Mouse (Mus musculus) neural tube, embryonic 15.5 days (tissue): ENCODE measurements around the gene Dmxl2. TPM values are rescaled to one million over a fixed set of nuclear protein-coding genes. Genes with fewer than 3 reads are reported as not detected.
A peak's percentile ranks its signal among the peaks of the same experiment; 100 is the strongest.

ENCODE experiments used
- ATAC-seq: fragments of 200-750 bp; cut with Nextera tagmentation; 2 replicates; pipeline ENCODE4 v1.8.0; 2017; ENCODE audit warnings: mild to moderate bottlenecking, moderate TSS enrichment, moderate library complexity; ENCODE audit not compliant: low FRiP score
- H3K27ac ChIP-seq: fragments of 300-500 bp; sonication (generic); replicated peaks from 2 replicates; pipeline ENCODE4 v1.5.1; 2015; ENCODE audit warnings: mild to moderate bottlenecking, inconsistent platforms
- H3K27me3 ChIP-seq: fragments of 300-500 bp; sonication (generic); replicated peaks from 2 replicates; pipeline ENCODE4 v1.6.1; 2015; ENCODE audit warnings: inconsistent platforms
- H3K36me3 ChIP-seq: fragments of 300-500 bp; sonication (generic); 2 replicates; pipeline ENCODE4 v1.6.1; 2015; ENCODE audit warnings: inconsistent platforms
- H3K4me1 ChIP-seq: fragments of 300-500 bp; sonication (generic); 2 replicates; pipeline ENCODE4 v1.6.1; 2015; ENCODE audit warnings: inconsistent platforms
- H3K4me2 ChIP-seq: fragments of 300-500 bp; sonication (generic); 2 replicates; pipeline ENCODE4 v1.6.1; 2015; ENCODE audit warnings: inconsistent platforms, mild to moderate bottlenecking, moderate library complexity
- H3K4me3 ChIP-seq: fragments of 300-500 bp; sonication (generic); replicated peaks from 2 replicates; pipeline ENCODE4 v1.5.1; 2015; ENCODE audit warnings: mild to moderate bottlenecking, inconsistent platforms
- H3K9ac ChIP-seq: fragments of 300-500 bp; sonication (generic); replicated peaks from 2 replicates; pipeline ENCODE4 v1.6.1; 2015; ENCODE audit warnings: mild to moderate bottlenecking, inconsistent platforms
- H3K9me3 ChIP-seq: fragments of 300-500 bp; sonication (generic); replicated peaks from 2 replicates; pipeline ENCODE4 v1.6.1; 2016; ENCODE audit warnings: inconsistent platforms
- WGBS: fragments of 180-500 bp; shearing (Covaris S2); methylation state at CpG from one replicate; pipeline ENCODE4 v1.1.7; 2015; ENCODE audit warnings: mixed read lengths; 5-methylcytosine and 5-hydroxymethylcytosine counted together
- polyA plus RNA-seq: library from polyadenylated mRNA; unstranded; fragments of >200 nt; fragmentation: Nextera tagmentation; extraction: Ambion mirVana; gene quantifications from 2 replicates; pipeline ENCODE4 v1.2.1, GENCODE M21; 2015

The Dmxl2 gene
- polyA plus RNA-seq, 1 experiment from 2014 or later: 60.5 TPM

DNA sequence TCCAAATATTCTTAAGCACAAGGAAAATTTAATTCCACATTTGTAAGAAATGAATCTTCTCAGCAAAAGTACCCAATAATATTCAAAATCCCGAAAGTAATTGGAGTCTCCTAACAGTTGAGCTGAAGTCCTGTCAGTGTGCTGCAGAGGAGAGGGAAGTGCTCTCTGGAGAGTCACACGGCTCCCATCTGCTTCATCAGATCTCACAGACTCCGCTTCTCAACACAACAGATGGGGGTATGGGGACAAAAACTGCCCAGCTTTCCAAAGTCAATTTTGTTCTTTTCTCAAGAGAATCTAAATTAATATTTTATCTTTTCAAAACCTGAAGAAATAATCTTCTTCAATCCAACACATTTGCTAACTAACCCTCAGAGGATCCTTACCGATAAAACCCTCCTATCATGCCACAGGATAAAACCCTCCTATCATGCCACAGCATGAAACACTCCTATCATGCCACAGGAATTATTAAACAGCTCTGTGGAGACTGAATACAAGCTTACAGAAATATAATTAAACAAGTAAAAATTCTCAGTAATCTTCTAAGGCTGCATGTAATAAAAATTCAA is 37.9 kb downstream of the Dmxl2 start:
- no peaks in the 10 kb centered on the region for H3K27me3 ChIP-seq
- no peak overlapping the region for H3K4me2 ChIP-seq
- H3K36me3 ChIP-seq: peaks cover 15% of the 10 kb centered on the region
- no peaks in the 10 kb centered on the region for H3K4me1 ChIP-seq
- H3K4me3 ChIP-seq: no peak overlapping the region
- no peaks in the 10 kb centered on the region for H3K9me3 ChIP-seq
- ATAC-seq: no peak
- H3K27ac ChIP-seq: 0 out of 2 replicates have a peak overlapping the region, but pooled peaks have one; percentile 39
- no peak overlapping the region for H3K9ac ChIP-seq
- 43% methylated on average over 4 of the region's 4 CpGs for WGBS

GRCm38 (mm10) chr9:54439015-54439414 is 62.4 kb downstream of the Dmxl2 start:
- ATAC-seq: no peak
- peaks cover 4% of the 10 kb centered on the region; the same call in 1 of the 2 replicates for H3K36me3 ChIP-seq
- H3K4me1 ChIP-seq: no peaks in the 10 kb centered on the region
- H3K27ac ChIP-seq: no peak overlapping the region
- H3K4me2 ChIP-seq: no peak overlapping the region
- H3K4me3 ChIP-seq: no peak overlapping the region
- 88% methylated on average over 6 of the region's 6 CpGs for WGBS
- H3K9me3 ChIP-seq: no peaks in the 10 kb centered on the region
- H3K27me3 ChIP-seq: no peaks in the 10 kb centered on the region
- no peak overlapping the region for H3K9ac ChIP-seq

- no peak overlapping the region for H3K9ac ChIP-seq
- H3K36me3 ChIP-seq: peaks cover 4% of the 10 kb centered on the region; the same call in 1 of the 2 replicates
- H3K27me3 ChIP-seq: no peaks in the 10 kb centered on the region
- H3K4me1 ChIP-seq: no peaks in the 10 kb centered on the region
- ATAC-seq: no peak
- H3K4me2 ChIP-seq: no peak overlapping the region
- no peak overlapping the region for H3K4me3 ChIP-seq
- WGBS: 28% methylated on average over 2 of the region's 2 CpGs
- no peaks in the 10 kb centered on the region for H3K9me3 ChIP-seq
- no peak overlapping the region for H3K27ac ChIP-seq
Measured at GRCm38 (mm10) chr9:54438246-54438645, 63.2 kb downstream of the Dmxl2 start.

GRCm38 (mm10) chr9:54416238-54416637 is 85.2 kb downstream of the Dmxl2 start:
- no peaks in the 10 kb centered on the region for H3K9me3 ChIP-seq
- H3K36me3 ChIP-seq: peaks cover 31% of the 10 kb centered on the region
- no peak for ATAC-seq
- H3K4me2 ChIP-seq: no peak overlapping the region
- no peaks in the 10 kb centered on the region for H3K27me3 ChIP-seq
- no peak overlapping the region for H3K27ac ChIP-seq
- H3K9ac ChIP-seq: no peak overlapping the region
- 96% methylated on average over 2 of the region's 2 CpGs for WGBS
- no peak overlapping the region for H3K4me3 ChIP-seq
- H3K4me1 ChIP-seq: no peaks in the 10 kb centered on the region

GRCm38 (mm10) chr9:54356756-54357155 is 144.7 kb downstream of the Dmxl2 start:
- no peak overlapping the region for H3K27ac ChIP-seq
- WGBS: 94% methylated on average over 8 of the region's 8 CpGs
- H3K36me3 ChIP-seq: no peaks in the 10 kb centered on the region
- ATAC-seq: no peak
- no peak overlapping the region for H3K4me3 ChIP-seq
- H3K4me2 ChIP-seq: no peak overlapping the region
- H3K27me3 ChIP-seq: no peaks in the 10 kb centered on the region
- H3K9ac ChIP-seq: no peak overlapping the region
- H3K4me1 ChIP-seq: no peaks in the 10 kb centered on the region
- no peaks in the 10 kb centered on the region for H3K9me3 ChIP-seq

- Histone ChIP-seq H3K27me3 (no peaks in the 10 kb centered on the region), H3K4me2 (no peak overlapping the region), H3K27ac (no peak overlapping the region), H3K36me3 (no peaks in the 10 kb centered on the region), H3K9ac (no peak overlapping the region), H3K9me3 (no peaks in the 10 kb centered on the region), H3K4me1 (no peaks in the 10 kb centered on the region), H3K4me3 (no peak overlapping the region)
- WGBS: 79% methylated on average over 7 of the region's 7 CpGs
- ATAC-seq: no peak
Measured at GRCm38 (mm10) chr9:54342026-54342425, 159.4 kb downstream of the Dmxl2 start.

- no peaks in the 10 kb centered on the region for H3K36me3 ChIP-seq
- no peak overlapping the region for H3K27ac ChIP-seq
- WGBS: 48% methylated on average over 6 of the region's 6 CpGs
- no peaks in the 10 kb centered on the region for H3K4me1 ChIP-seq
- H3K9me3 ChIP-seq: no peaks in the 10 kb centered on the region
- 0 out of 2 replicates have a peak, but pooled peaks cover 2% of the 10 kb centered on the region for H3K27me3 ChIP-seq
- H3K4me2 ChIP-seq: no peak overlapping the region
- ATAC-seq: 0 out of 2 replicates have a peak, but pooled peaks have one; percentile 50
- no peak overlapping the region for H3K9ac ChIP-seq
- H3K4me3 ChIP-seq: no peak overlapping the region
Measured at GRCm38 (mm10) chr9:54336532-54337144, 164.8 kb downstream of the Dmxl2 start.

- H3K27ac ChIP-seq: no peak overlapping the region
- WGBS: 16% methylated on average over 12 of the region's 12 CpGs
- no peak; the same call in 1 of the 2 replicates for ATAC-seq
- no peaks in the 10 kb centered on the region for H3K36me3 ChIP-seq
- H3K9me3 ChIP-seq: no peaks in the 10 kb centered on the region
- H3K4me3 ChIP-seq: no peak overlapping the region
- H3K9ac ChIP-seq: no peak overlapping the region
- H3K27me3 ChIP-seq: 0 out of 2 replicates have a peak, but pooled peaks cover 2% of the 10 kb centered on the region
- no peak overlapping the region for H3K4me2 ChIP-seq
- no peaks in the 10 kb centered on the region for H3K4me1 ChIP-seq
Measured at GRCm38 (mm10) chr9:54335582-54335981, 165.8 kb downstream of the Dmxl2 start.

DNA sequence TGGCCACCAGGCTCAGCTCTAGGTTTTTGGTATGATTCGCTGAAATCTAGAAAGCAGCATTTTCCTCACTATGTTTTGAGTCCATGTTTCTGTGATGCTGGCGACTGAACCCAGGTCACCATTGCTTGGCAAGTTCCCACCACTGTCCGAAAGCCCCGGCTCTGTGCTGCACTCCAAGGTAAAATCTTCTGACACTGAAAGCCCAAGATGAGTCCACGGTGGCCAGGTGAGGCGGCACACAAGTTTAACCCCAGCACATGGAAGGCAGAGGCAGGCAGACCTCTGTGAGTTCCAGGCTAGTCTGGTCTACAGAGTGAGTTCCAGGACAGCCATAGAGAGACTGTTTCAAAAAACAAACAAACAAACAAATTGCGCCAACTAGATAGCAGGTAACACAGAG is 172.2 kb downstream of the Dmxl2 start:
- no peak overlapping the region for H3K4me2 ChIP-seq
- H3K4me3 ChIP-seq: no peak overlapping the region
- H3K4me1 ChIP-seq: no peaks in the 10 kb centered on the region
- H3K36me3 ChIP-seq: no peaks in the 10 kb centered on the region
- 88% methylated on average over 7 of the region's 7 CpGs for WGBS
- no peak overlapping the region for H3K9ac ChIP-seq
- no peaks in the 10 kb centered on the region for H3K9me3 ChIP-seq
- 0 out of 2 replicates have a peak, but pooled peaks cover 2% of the 10 kb centered on the region for H3K27me3 ChIP-seq
- ATAC-seq: no peak
- no peak overlapping the region for H3K27ac ChIP-seq

DNA sequence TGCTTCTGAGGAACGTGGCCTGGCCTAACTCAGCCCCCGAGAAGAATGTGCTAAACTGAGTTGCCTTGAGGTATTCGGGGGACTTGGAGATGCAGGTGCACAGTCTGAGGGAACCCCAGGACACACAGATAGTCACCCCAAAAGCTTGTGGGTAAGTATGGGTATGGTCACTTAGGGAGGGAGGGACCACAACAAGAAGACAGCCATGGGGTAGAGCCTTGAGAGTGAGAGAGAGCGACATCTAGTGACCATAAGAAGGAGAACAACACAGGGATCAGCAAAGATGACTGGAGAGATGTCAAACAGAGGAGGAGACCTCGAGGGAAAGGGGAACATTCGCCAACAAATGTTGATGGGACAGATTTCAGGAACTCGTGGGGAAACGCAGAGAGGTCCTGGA is 178.0 kb downstream of the Dmxl2 start:
- Histone ChIP-seq H3K27me3 (no peaks in the 10 kb centered on the region), H3K4me1 (no peaks in the 10 kb centered on the region; the same call in 1 of the 2 replicates), H3K4me3 (no peak overlapping the region), H3K36me3 (no peaks in the 10 kb centered on the region), H3K27ac (no peak overlapping the region), H3K4me2 (no peak overlapping the region), H3K9ac (no peak overlapping the region), H3K9me3 (no peaks in the 10 kb centered on the region)
- ATAC-seq: no peak
- 42% methylated on average over 8 of the region's 8 CpGs for whole genome bisulfite sequencing

DNA sequence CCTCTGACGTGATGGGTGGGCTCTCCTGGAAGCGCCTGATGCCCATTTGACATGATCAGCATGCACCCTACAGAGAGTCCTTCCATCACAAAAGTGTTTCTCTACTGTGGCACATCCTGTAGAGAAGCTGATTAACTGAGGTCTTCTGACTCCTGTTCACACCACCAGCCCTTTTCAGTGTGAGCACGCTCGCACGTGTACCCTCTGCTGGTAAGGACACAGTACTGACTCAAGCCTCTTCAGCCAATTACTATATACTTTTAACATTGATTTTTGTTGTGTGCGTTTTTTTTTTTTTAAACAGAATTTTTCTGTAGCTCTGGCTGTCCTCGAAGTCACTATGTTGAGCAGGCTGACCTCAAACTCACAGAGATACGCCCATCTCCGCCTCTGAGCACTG is 185.1 kb downstream of the Dmxl2 start:
- no peak for ATAC-seq
- H3K36me3 ChIP-seq: no peaks in the 10 kb centered on the region
- no peak overlapping the region for H3K4me3 ChIP-seq
- WGBS: 85% methylated on average over 9 of the region's 9 CpGs
- H3K9ac ChIP-seq: no peak overlapping the region
- H3K4me1 ChIP-seq: no peaks in the 10 kb centered on the region; the same call in 1 of the 2 replicates
- no peak overlapping the region for H3K27ac ChIP-seq
- H3K4me2 ChIP-seq: no peak overlapping the region
- H3K9me3 ChIP-seq: no peaks in the 10 kb centered on the region
- no peaks in the 10 kb centered on the region for H3K27me3 ChIP-seq
